Mouse (Mus musculus) lung, embryonic 14.5 days (tissue): ENCODE results near the gene Cass4. TPM values are rescaled to one million over a fixed set of nuclear protein-coding genes. Genes with fewer than 3 reads are reported as not detected.
A peak's percentile ranks its signal among the peaks of the same experiment; 100 is the strongest.

Experiments used
- ATAC-seq: fragments of 200-750 bp; cut with Nextera tagmentation; 2 replicates; pipeline ENCODE4 v1.8.0; 2017; ENCODE audit warnings: mild to moderate bottlenecking, moderate TSS enrichment, moderate library complexity; ENCODE audit not compliant: insufficient read depth
- DNase-seq: peaks from one replicate; pipeline ENCODE4 v3.0.0-alpha.2; 2015
- H3K27ac ChIP-seq: fragments of 300-500 bp; sonication (generic); 2 replicates; pipeline ENCODE4 v1.5.1; 2014; ENCODE audit warnings: low read depth, mild to moderate bottlenecking, moderate library complexity
- H3K27me3 ChIP-seq: fragments of 300-500 bp; sonication (generic); 2 replicates; pipeline ENCODE4 v1.6.1; 2014; ENCODE audit warnings: low read length, control low read depth; ENCODE audit not compliant: insufficient read depth
- H3K36me3 ChIP-seq: fragments of 300-500 bp; sonication (generic); 2 replicates; pipeline ENCODE4 v1.6.1; 2014; ENCODE audit warnings: control low read depth; ENCODE audit not compliant: insufficient read depth
- H3K4me1 ChIP-seq: fragments of 300-500 bp; sonication (generic); 2 replicates; pipeline ENCODE4 v1.6.1; 2014; ENCODE audit warnings: antibody characterized with exemption, control low read depth; ENCODE audit not compliant: insufficient read depth
- H3K4me2 ChIP-seq: fragments of 300-500 bp; sonication (generic); 2 replicates; pipeline ENCODE4 v1.6.1; 2014; ENCODE audit warnings: mild to moderate bottlenecking
- H3K4me3 ChIP-seq: fragments of 300-500 bp; sonication (generic); 2 replicates; pipeline ENCODE4 v1.5.1; 2014; ENCODE audit warnings: low read depth, low read length
- H3K9ac ChIP-seq: fragments of 300-500 bp; sonication (generic); 2 replicates; pipeline ENCODE4 v1.6.1; 2014
- H3K9me3 ChIP-seq: fragments of 300-500 bp; sonication (generic); 2 replicates; pipeline ENCODE4 v1.6.1; 2016; ENCODE audit warnings: low read depth, low read length, control low read depth
- CTCF ChIP-seq: IDR thresholded peaks from 2 replicates; pipeline ENCODE4 v1.5.1; 2016; ENCODE audit warnings: antibody characterized with exemption, low read depth
- WGBS: fragments of 180-500 bp; shearing (Covaris S2); extraction: QIAGEN DNeasy Blood & Tissue Kit; methylation state at CpG from one replicate; pipeline ENCODE4 v1.1.7; 2014; 5-methylcytosine and 5-hydroxymethylcytosine counted together
- polyA plus RNA-seq: library from polyadenylated mRNA; unstranded; fragments of >200 nt; fragmentation: Nextera tagmentation; extraction: Ambion mirVana; gene quantifications from 2 replicates; pipeline ENCODE4 v1.2.1, GENCODE M21; 2014

Gene Cass4
- polyA plus RNA-seq, 1 experiment from 2014 or later, result 2.6 TPM

GRCm38 (mm10) chr2:172412454-172412853, 18.9 kb downstream of the Cass4 start:
- Histone ChIP-seq H3K4me3 (no peak overlapping the region), H3K9me3 (no peaks in the 10 kb centered on the region), H3K27me3 (no peaks in the 10 kb centered on the region), H3K36me3 (no peaks in the 10 kb centered on the region), H3K9ac (no peak overlapping the region), H3K4me1 (peaks cover 21% of the 10 kb centered on the region), H3K27ac (peak overlapping the region; percentile 12; the same call in 1 of the 2 replicates), H3K4me2 (peak overlapping the region; percentile 12; the same call in 1 of the 2 replicates)
- 3% methylated on average over 9 of the region's 9 CpGs for WGBS
- TF ChIP-seq CTCF, result no peak
- DNase-seq (peak; percentile 95), ATAC-seq (peak; percentile 92)

- no peaks in the 10 kb centered on the region for H3K36me3 ChIP-seq
- 8% methylated on average over 4 of the region's 4 CpGs for WGBS
- ATAC-seq, result peak; percentile 41
These were observed 19.7 kb downstream of the Cass4 start for GRCm38 (mm10) chr2:172413273-172413672.

GRCm38 (mm10) chr2:172413894-172414293, 20.3 kb downstream of the Cass4 start:
- H3K9ac ChIP-seq, result no peak overlapping the region
- H3K36me3 ChIP-seq, result no peaks in the 10 kb centered on the region
- WGBS, result 34% methylated on average over 5 of the region's 5 CpGs
- H3K4me3 ChIP-seq, result no peak overlapping the region
- no peak for DNase-seq
- H3K27me3 ChIP-seq, result no peaks in the 10 kb centered on the region
- H3K27ac ChIP-seq, result peak overlapping the region; percentile 85; the same call in 1 of the 2 replicates
- TF ChIP-seq CTCF, result no peak
- H3K4me1 ChIP-seq, result peaks cover 18% of the 10 kb centered on the region
- H3K4me2 ChIP-seq, result no peak overlapping the region
- ATAC-seq, result no peak
- H3K9me3 ChIP-seq, result no peaks in the 10 kb centered on the region

More at GRCm38 (mm10) chr2:172413273-172413672, 19.7 kb downstream of the Cass4 start:
- H3K27ac ChIP-seq, result peak overlapping the region; percentile 85
- no peak overlapping the region for H3K9ac ChIP-seq
- H3K4me2 ChIP-seq, result 0 out of 2 replicates have a peak overlapping the region, but pooled peaks have one; percentile 3
- TF ChIP-seq CTCF, result no peak
- H3K4me3 ChIP-seq, result no peak overlapping the region
- H3K9me3 ChIP-seq, result no peaks in the 10 kb centered on the region
- H3K4me1 ChIP-seq, result peaks cover 18% of the 10 kb centered on the region
- H3K27me3 ChIP-seq, result no peaks in the 10 kb centered on the region
- DNase-seq, result peak; percentile 77

GRCm38 (mm10) chr2:172416218-172416617, 22.6 kb downstream of the Cass4 start:
- Histone ChIP-seq H3K4me2 (no peak overlapping the region), H3K36me3 (no peaks in the 10 kb centered on the region), H3K9me3 (no peaks in the 10 kb centered on the region), H3K27ac (no peak overlapping the region), H3K9ac (no peak overlapping the region), H3K27me3 (no peaks in the 10 kb centered on the region), H3K4me3 (no peak overlapping the region), H3K4me1 (peaks cover 16% of the 10 kb centered on the region)
- TF ChIP-seq CTCF, result no peak
- no peak for DNase-seq
- ATAC-seq, result no peak
- 53% methylated on average over 12 of the region's 12 CpGs for WGBS

GRCm38 (mm10) chr2:172416876-172417275, 23.3 kb downstream of the Cass4 start:
- no peak for TF ChIP-seq CTCF
- Histone ChIP-seq H3K4me1 (peaks cover 13% of the 10 kb centered on the region), H3K9ac (no peak overlapping the region), H3K27ac (no peak overlapping the region), H3K36me3 (no peaks in the 10 kb centered on the region), H3K4me3 (no peak overlapping the region), H3K9me3 (no peaks in the 10 kb centered on the region), H3K4me2 (no peak overlapping the region), H3K27me3 (no peaks in the 10 kb centered on the region)
- DNase-seq (no peak), ATAC-seq (no peak)
- WGBS, result 81% methylated on average over 5 of the region's 5 CpGs

- peaks cover 9% of the 10 kb centered on the region for H3K4me1 ChIP-seq
- no peak overlapping the region for H3K4me2 ChIP-seq
- ATAC-seq (no peak), DNase-seq (no peak)
- WGBS, result 76% methylated on average over 5 of the region's 5 CpGs
- no peaks in the 10 kb centered on the region for H3K36me3 ChIP-seq
- TF ChIP-seq CTCF, result no peak
- no peak overlapping the region for H3K9ac ChIP-seq
- no peaks in the 10 kb centered on the region for H3K27me3 ChIP-seq
- H3K27ac ChIP-seq, result no peak overlapping the region
- H3K9me3 ChIP-seq, result no peaks in the 10 kb centered on the region
- no peak overlapping the region for H3K4me3 ChIP-seq
These were observed 24.6 kb downstream of the Cass4 start for GRCm38 (mm10) chr2:172418208-172418607.

- peak; percentile 94 for ATAC-seq
- 16% methylated on average over 1 of the region's 1 CpGs for WGBS
- Histone ChIP-seq H3K4me2 (no peak overlapping the region), H3K4me3 (no peak overlapping the region), H3K9ac (no peak overlapping the region), H3K4me1 (no peaks in the 10 kb centered on the region), H3K9me3 (no peaks in the 10 kb centered on the region), H3K27me3 (no peaks in the 10 kb centered on the region), H3K36me3 (no peaks in the 10 kb centered on the region), H3K27ac (peak overlapping the region; percentile 2; the same call in 1 of the 2 replicates)
- no peak for TF ChIP-seq CTCF
- peak; percentile 93 for DNase-seq
These were observed 37.0 kb downstream of the Cass4 start for GRCm38 (mm10) chr2:172430609-172431008.
